ENCODE assay signal across 20 mouse cellular contexts in the genomic region with DNA sequence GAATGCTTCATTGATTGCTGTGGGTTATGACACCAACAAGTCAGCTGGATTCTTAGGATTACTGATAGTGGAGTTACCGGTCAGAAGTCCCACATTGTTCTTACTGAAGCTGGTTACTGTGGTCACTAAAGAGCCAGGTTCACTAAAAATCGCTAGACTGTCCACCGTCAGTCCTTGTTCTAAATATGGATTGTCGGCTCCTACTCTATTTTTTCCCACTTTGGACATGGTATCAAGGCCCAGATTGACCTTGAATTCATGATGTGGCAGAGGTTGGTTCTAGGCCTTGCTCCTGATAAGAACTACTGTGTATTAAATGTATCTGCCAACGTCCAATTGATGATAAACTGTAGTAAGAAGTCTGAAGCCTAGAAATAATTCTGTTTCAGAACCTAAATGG.
"Had no signal": no experiment of that assay in that cellular context is flagged by ENCODE, and none has a peak within 500 bp of the region (broad histone marks: within the 10 kb centered on the region; RNA-seq: fewer than 3 reads in every experiment).

No protein-coding gene starts in this region.

- ATAC-seq: midbrain, embryonic 15.5 days had no signal

- DNase-seq: kidney, postnatal 10 days; kidney, postnatal 36 days; layer of hippocampus, postnatal 36 days; liver, embryonic 13.5 days; lung, adult 2 months; lung, postnatal 14 days; lung, postnatal 4 days; right cerebral cortex, adult 18-20 months; right cerebral cortex, postnatal 14 days; right cerebral cortex, postnatal 4 days; thymus, adult 2 months; thymus, postnatal 14 days; thymus, postnatal 4 days had no signal

- H3K9ac ChIP-seq: kidney, embryonic 15.5 days; liver, embryonic 13.5 days; midbrain, embryonic 12.5 days; midbrain, embryonic 15.5 days; neural tube, embryonic 13.5 days had no signal

- H3K27ac ChIP-seq: kidney, embryonic 15.5 days; left cerebral cortex, adult 2 months; liver, embryonic 13.5 days; midbrain, embryonic 12.5 days; midbrain, embryonic 15.5 days; neural tube, embryonic 13.5 days; stomach, postnatal 0 days had no signal

- H3K4me2 ChIP-seq: kidney, embryonic 15.5 days; liver, embryonic 13.5 days; midbrain, embryonic 12.5 days; midbrain, embryonic 15.5 days; neural tube, embryonic 13.5 days had no signal

- H3K36me3 ChIP-seq: midbrain, embryonic 15.5 days; neural tube, embryonic 13.5 days had no signal

- H3K27me3 ChIP-seq: kidney, embryonic 15.5 days; liver, embryonic 13.5 days; midbrain, embryonic 12.5 days; midbrain, embryonic 15.5 days; neural tube, embryonic 13.5 days had no signal

- H3K4me3 ChIP-seq: kidney, embryonic 15.5 days; left cerebral cortex, adult 2 months; liver, embryonic 13.5 days; midbrain, embryonic 12.5 days; midbrain, embryonic 15.5 days; myocyte; neural tube, embryonic 13.5 days had no signal

- H3K9me3 ChIP-seq: kidney, embryonic 15.5 days; liver, embryonic 13.5 days; midbrain, embryonic 12.5 days; midbrain, embryonic 15.5 days; neural tube, embryonic 13.5 days had no signal
